ENCODE assay signal across 30 mouse cellular contexts in genomic region chr3:106196276-106196675, GRCm38 (mm10). TPM values are rescaled to one million over a fixed set of nuclear protein-coding genes. Genes with fewer than 3 reads are reported as not detected.
"Had no signal": no experiment of that assay in that cellular context is flagged by ENCODE, and none has a peak within 500 bp of the region (broad histone marks: within the 10 kb centered on the region; RNA-seq: fewer than 3 reads in every experiment).

No protein-coding gene starts in this region.

- H3K4me2 ChIP-seq: kidney, embryonic 15.5 days; liver, embryonic 13.5 days; midbrain, embryonic 15.5 days; neural tube, embryonic 13.5 days; stomach, embryonic 15.5 days had no signal

- H3K27ac ChIP-seq: kidney, embryonic 15.5 days; left cerebral cortex, adult 2 months; liver, embryonic 13.5 days; midbrain, embryonic 15.5 days; neural tube, embryonic 13.5 days; stomach, embryonic 15.5 days had no signal

- ATAC-seq: midbrain, embryonic 15.5 days had no signal

- H3K4me3 ChIP-seq: kidney, embryonic 15.5 days; left cerebral cortex, adult 2 months; liver, embryonic 13.5 days; midbrain, embryonic 15.5 days; neural tube, embryonic 13.5 days; stomach, embryonic 15.5 days had no signal

- H3K27me3 ChIP-seq: kidney, embryonic 15.5 days; liver, embryonic 13.5 days; midbrain, embryonic 15.5 days; neural tube, embryonic 13.5 days; stomach, embryonic 15.5 days had no signal

- H3K9me3 ChIP-seq: midbrain, embryonic 15.5 days; stomach, embryonic 15.5 days had no signal

- DNase-seq: kidney, adult 11 months; kidney, adult 8-10 months; kidney, postnatal 10 days; kidney, postnatal 36 days; layer of hippocampus, postnatal 36 days; liver, embryonic 13.5 days; lung, adult 2 months; lung, postnatal 14 days; lung, postnatal 4 days; retina, postnatal 1 day; right cerebral cortex, postnatal 25 days; spleen, adult 18-20 months; thymus, postnatal 25 days had no signal

- H3K9ac ChIP-seq: kidney, embryonic 15.5 days; liver, embryonic 13.5 days; midbrain, embryonic 15.5 days; neural tube, embryonic 13.5 days; stomach, embryonic 15.5 days had no signal

- H3K4me1 ChIP-seq: kidney, embryonic 15.5 days; liver, embryonic 13.5 days; midbrain, embryonic 15.5 days; neural tube, embryonic 13.5 days; stomach, embryonic 15.5 days had no signal

- H3K36me3 ChIP-seq: kidney, embryonic 15.5 days; liver, embryonic 13.5 days; midbrain, embryonic 15.5 days; neural tube, embryonic 13.5 days; stomach, embryonic 15.5 days had no signal

RNA-seq across cellular contexts. Expression of gene Chil4, which starts 23.0 kb away (rescaled TPM):
- total RNA-seq: layer of hippocampus, adult 8-10 months; layer of hippocampus, postnatal 10 days; layer of hippocampus, postnatal 36 days; left cerebral cortex, adult 2 months; left cerebral cortex, postnatal 10 days; left cerebral cortex, postnatal 36 days; liver, adult 2 months; megakaryocyte progenitor cell, adult 5-6 weeks; megakaryocyte-erythroid progenitor cell, adult 5-6 weeks; neutrophil, adult 5-6 weeks had no signal
- polyA plus RNA-seq: limb, embryonic 11.5 days; limb, embryonic 14.5 days; liver, adult 2 months; liver, embryonic 13.5 days; liver, embryonic 16.5 days; lung, embryonic 16.5 days; midbrain, embryonic 15.5 days; neural tube, embryonic 13.5 days; stomach, embryonic 15.5 days had no signal

RNA-seq across cellular contexts. Expression of gene Chil3, which starts 28.9 kb away (rescaled TPM):
- total RNA-seq: layer of hippocampus, adult 8-10 months; layer of hippocampus, postnatal 36 days; left cerebral cortex, postnatal 10 days; left cerebral cortex, postnatal 36 days had no signal
- polyA plus RNA-seq: limb, embryonic 11.5 days; neural tube, embryonic 13.5 days had no signal
